Mouse (Mus musculus): ENCODE data around the gene Olfr1318.

Olfr1318 gene

DNA sequence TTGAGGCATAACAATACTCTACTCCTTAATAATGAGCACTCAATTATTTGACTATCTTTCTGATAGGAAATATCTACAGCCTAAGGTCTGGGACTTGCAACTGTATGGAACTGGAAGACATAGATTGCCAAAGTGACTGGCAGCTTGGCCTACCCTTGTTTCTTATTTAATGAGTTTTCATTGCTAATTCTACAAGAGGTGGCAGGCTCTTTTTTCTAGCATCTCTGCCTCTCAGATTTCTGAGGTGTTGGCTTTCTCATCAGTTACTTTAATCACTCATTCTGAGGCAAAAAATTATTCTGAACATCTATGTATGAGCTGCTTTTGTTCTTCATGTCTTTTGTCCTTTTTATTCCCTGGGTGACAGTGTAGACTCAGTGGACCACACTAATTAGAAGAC lies at the start of gene Olfr1318:
Gene Olfr1318 (plus strand): TSS at position 301 of the 400 bp plus-strand sequence.
- DNase-seq (ENCODE audit: low spot score) = no peak

DNA sequence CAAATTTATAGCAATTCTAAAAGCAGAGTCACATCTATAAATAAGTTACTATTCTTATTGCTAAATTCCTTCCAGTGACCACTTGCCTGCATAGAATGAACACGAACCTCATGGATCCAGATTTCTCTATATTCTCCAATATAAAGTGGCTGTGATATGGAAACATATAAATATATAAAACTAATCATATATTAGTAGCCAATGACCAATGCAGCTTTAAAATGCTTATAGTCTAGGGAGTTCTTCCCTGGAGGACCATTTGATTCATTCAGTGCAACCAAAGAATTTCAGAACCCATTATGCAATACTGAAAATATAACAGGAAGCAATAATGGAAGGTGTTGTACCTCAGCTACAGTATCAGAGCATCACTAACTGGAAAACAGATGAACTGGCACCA lies 38.7 kb upstream of the Olfr1318 start, which contains the start of gene Olfr1315-ps1:
Gene Olfr1315-ps1 (minus strand): TSS at position 101 of the 400 bp plus-strand sequence.
- no peak for DNase-seq (ENCODE audit: low spot score)

DNA sequence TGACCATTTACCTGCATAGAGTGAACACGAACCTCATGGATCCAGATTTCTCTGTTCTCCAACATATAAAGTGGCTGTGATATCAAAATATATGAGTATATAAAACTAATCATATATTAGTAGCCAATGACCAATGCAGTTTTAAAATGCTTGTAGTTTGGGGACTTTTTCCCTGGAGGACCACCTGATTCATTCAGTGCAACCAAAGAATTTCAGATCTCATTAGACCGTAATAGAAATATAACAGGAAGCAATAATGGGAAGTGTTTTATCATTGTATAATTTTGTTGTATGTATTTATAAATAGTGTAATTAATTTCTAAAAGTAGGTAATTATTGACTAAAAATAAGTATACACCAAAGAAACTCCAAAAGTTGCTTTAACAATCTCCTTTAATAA lies 19.1 kb upstream of the Olfr1318 start, which contains the start of gene Olfr1316:
Gene Olfr1316 (minus strand): TSS at position 101 of the 400 bp plus-strand sequence.
- DNase-seq (ENCODE audit: low spot score) = no peak

DNA sequence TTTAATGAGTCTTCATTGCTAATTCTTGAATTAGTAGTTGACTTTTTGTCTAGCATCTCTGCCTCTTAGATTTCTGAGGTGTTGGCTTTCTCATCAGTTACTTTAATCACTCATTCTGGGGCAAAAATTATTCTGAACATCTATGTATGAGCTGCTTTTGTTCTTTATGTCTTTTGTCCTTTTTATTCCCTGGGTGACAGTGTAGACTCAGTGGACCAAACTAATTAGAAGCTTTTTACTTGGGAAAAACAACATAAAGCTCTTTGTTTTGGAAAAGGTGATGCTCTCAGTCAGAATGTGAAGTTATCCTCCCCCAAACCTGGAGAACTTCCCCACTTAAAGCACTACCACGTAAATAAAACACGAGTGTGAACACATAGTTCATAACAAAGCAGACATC lies 14.0 kb upstream of the Olfr1318 start, which contains the start of gene Olfr1317:
Gene Olfr1317 (plus strand): TSS at position 301 of the 400 bp plus-strand sequence.
- no peak for DNase-seq (ENCODE audit: low spot score)

DNA sequence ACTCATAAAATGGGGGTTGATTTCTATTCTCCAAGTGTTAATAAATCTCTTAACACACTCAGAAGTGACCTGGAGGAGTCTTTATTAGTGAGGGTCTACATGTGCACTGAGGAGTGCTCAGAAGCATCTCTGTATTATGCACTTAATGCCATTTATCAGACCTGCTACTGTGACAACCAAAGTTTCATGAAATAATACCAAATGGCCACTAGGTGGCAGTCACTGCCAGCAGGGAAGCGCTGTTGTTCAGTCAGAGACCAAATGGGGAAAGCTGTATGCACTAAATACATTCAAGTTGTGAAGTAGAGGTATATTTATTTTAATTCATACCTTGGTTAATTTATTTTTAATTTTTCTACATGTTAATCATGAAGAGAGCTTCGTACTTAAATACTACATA lies 42.9 kb downstream of the Olfr1318 start:
- DNase-seq (ENCODE audit: low spot score) = no peak

DNA sequence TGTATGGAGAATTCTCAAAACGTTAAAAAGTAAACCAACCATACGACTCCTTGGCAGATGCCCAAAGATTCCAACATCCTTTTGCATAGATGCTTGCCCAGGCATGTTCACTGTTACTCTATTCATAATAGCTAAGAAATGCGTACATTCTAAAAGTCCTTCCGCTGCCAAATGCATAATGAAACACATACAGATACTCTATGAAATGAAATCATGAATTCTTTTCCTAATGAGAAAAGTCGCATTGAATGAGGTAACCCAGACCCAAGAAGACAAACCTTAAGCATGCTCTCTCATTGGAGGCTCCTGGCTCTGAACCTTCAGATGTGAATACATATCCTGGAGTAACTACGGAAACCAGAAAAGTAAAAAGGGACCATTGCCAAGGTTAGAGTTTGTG lies 49.1 kb downstream of the Olfr1318 start:
- no peak for DNase-seq (ENCODE audit: low spot score)
